Mouse (Mus musculus): ENCODE data around the gene Slc24a1. TPM values are rescaled to one million over a fixed set of nuclear protein-coding genes. Genes with fewer than 3 reads are reported as not detected.
"Not testable (repeated sequence)": the region's sequence is repeated elsewhere in the genome, so short reads cannot be mapped to it uniquely, and the experiment has no call there.

Slc24a1 gene
- not detected in 2 replicates for total RNA-seq (2015; ENCODE audit: low replicate concordance)
- 0.68 and 0.70 TPM in 2 replicates for total RNA-seq (2017; ENCODE audit: low replicate concordance)

GRCm38 (mm10) chr9:64951161-64951657, at the start of gene Slc24a1:
Slc24a1 (minus strand) TSS chr9:64951607.
- ATAC-seq (replicated peaks; ENCODE audit: low FRiP score, poor library complexity, severe bottlenecking), result 0 out of 2 replicates have a peak, but pooled peaks have one; percentile 22

- not testable (repeated sequence) for ATAC-seq (replicated peaks; ENCODE audit: low FRiP score, poor library complexity, severe bottlenecking)
These were observed 44.1 kb upstream of the Slc24a1 start for GRCm38 (mm10) chr9:64995464-64995863.

- ATAC-seq (replicated peaks; ENCODE audit: low FRiP score, poor library complexity, severe bottlenecking), result no peak
These were observed 38.9 kb upstream of the Slc24a1 start for GRCm38 (mm10) chr9:64990291-64990690.

GRCm38 (mm10) chr9:64988443-64988842, 37.0 kb upstream of the Slc24a1 start:
- ATAC-seq (replicated peaks; ENCODE audit: low FRiP score, poor library complexity, severe bottlenecking), result no peak

- ATAC-seq (replicated peaks; ENCODE audit: low FRiP score, poor library complexity, severe bottlenecking), result no peak
These were observed 36.2 kb upstream of the Slc24a1 start for GRCm38 (mm10) chr9:64987651-64988050.

GRCm38 (mm10) chr9:64985807-64986206, 34.4 kb upstream of the Slc24a1 start:
- no peak for ATAC-seq (replicated peaks; ENCODE audit: low FRiP score, poor library complexity, severe bottlenecking)

GRCm38 (mm10) chr9:64985037-64985794, 33.8 kb upstream of the Slc24a1 start:
- peak; percentile 78 for ATAC-seq (replicated peaks; ENCODE audit: low FRiP score, poor library complexity, severe bottlenecking)

GRCm38 (mm10) chr9:64981904-64982303, 30.5 kb upstream of the Slc24a1 start:
- no peak for ATAC-seq (replicated peaks; ENCODE audit: low FRiP score, poor library complexity, severe bottlenecking)

- ATAC-seq (replicated peaks; ENCODE audit: low FRiP score, poor library complexity, severe bottlenecking), result no peak
These were observed 29.1 kb upstream of the Slc24a1 start for GRCm38 (mm10) chr9:64980548-64980947.

GRCm38 (mm10) chr9:64960978-64961320, 9.5 kb upstream of the Slc24a1 start:
- peak; percentile 22; the same call in 1 of the 2 replicates for ATAC-seq (replicated peaks; ENCODE audit: low FRiP score, poor library complexity, severe bottlenecking)

GRCm38 (mm10) chr9:64960117-64960977, 8.9 kb upstream of the Slc24a1 start, which contains the start of gene Ints14:
Ints14 (plus strand) TSS chr9:64960905.
- ATAC-seq (replicated peaks; ENCODE audit: low FRiP score, poor library complexity, severe bottlenecking), result peak; percentile 96

- ATAC-seq (replicated peaks; ENCODE audit: low FRiP score, poor library complexity, severe bottlenecking), result no peak
These were observed 5.9 kb upstream of the Slc24a1 start for GRCm38 (mm10) chr9:64957276-64957675.

GRCm38 (mm10) chr9:64956337-64956736, 4.9 kb upstream of the Slc24a1 start:
- ATAC-seq (replicated peaks; ENCODE audit: low FRiP score, poor library complexity, severe bottlenecking), result no peak

- ATAC-seq (replicated peaks; ENCODE audit: low FRiP score, poor library complexity, severe bottlenecking), result no peak
These were observed 1.8 kb upstream of the Slc24a1 start for GRCm38 (mm10) chr9:64953190-64953589.

GRCm38 (mm10) chr9:64952055-64952454, 648 bp upstream of the Slc24a1 start:
- no peak for ATAC-seq (replicated peaks; ENCODE audit: low FRiP score, poor library complexity, severe bottlenecking)

- ATAC-seq (replicated peaks; ENCODE audit: low FRiP score, poor library complexity, severe bottlenecking), result no peak
These were observed 3.8 kb downstream of the Slc24a1 start for GRCm38 (mm10) chr9:64947483-64948095.

- no peak for ATAC-seq (replicated peaks; ENCODE audit: low FRiP score, poor library complexity, severe bottlenecking)
These were observed 7.4 kb downstream of the Slc24a1 start for GRCm38 (mm10) chr9:64943997-64944396.

GRCm38 (mm10) chr9:64941650-64942049, 9.8 kb downstream of the Slc24a1 start:
- ATAC-seq (replicated peaks; ENCODE audit: low FRiP score, poor library complexity, severe bottlenecking), result no peak

- ATAC-seq (replicated peaks; ENCODE audit: low FRiP score, poor library complexity, severe bottlenecking), result no peak
These were observed 10.6 kb downstream of the Slc24a1 start for GRCm38 (mm10) chr9:64940731-64941346.

- no peak for ATAC-seq (replicated peaks; ENCODE audit: low FRiP score, poor library complexity, severe bottlenecking)
These were observed 11.6 kb downstream of the Slc24a1 start for GRCm38 (mm10) chr9:64939790-64940189.
